Mouse (Mus musculus): ENCODE data around the gene Zfp87.

DNA sequence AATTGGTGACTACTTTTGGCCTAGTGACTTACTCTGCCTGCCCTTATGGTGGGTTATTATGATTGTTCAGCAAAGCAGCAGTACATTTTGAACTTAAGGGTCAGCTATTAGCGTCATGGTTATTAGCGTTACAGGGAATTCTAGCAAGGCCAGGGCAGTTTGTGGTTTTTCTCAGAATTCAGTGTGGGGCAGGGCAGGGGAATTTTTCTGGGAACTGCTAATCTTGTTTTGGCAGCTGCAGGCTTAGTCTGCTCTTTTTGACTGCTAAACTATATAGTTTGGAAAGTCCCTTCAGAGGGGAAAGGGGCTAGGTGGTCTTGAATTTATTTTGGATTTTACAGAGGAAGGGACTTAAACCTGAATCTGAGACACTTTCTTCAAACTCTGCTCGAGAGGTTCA lies 56.7 kb downstream of the Zfp87 start:
- TF ChIP-seq POLR2A (IDR thresholded peaks at IDR 0.05; ENCODE audit: borderline replicate concordance, extremely low read depth, insufficient read depth, insufficient read length, poor library complexity, severe bottlenecking) (no peak), CTCF (IDR thresholded peaks at IDR 0.05; ENCODE audit: borderline replicate concordance, extremely low read depth, insufficient read depth, insufficient read length) (no peak)
